Mouse (Mus musculus) left cerebral cortex, adult 9 months (tissue): ENCODE data around the gene Otulin.
A peak's percentile ranks its signal among the peaks of the same experiment; 100 is the strongest.

Source experiments
- DNase-seq, 2 experiments: peaks; one replicate each; pipeline ENCODE4 v3.0.0; 2022; ENCODE audit warnings: low spot score in 2 of 2

Otulin gene

GRCm38 (mm10) chr15:27581640-27582039, 48.9 kb downstream of the Otulin start:
- DNase-seq = no peak

GRCm38 (mm10) chr15:27580771-27581170, 49.7 kb downstream of the Otulin start:
- no peak for DNase-seq

- DNase-seq = no peak
Observed at GRCm38 (mm10) chr15:27579853-27580252, 50.6 kb downstream of the Otulin start.

- DNase-seq = no peak
Observed at GRCm38 (mm10) chr15:27578918-27579317, 51.6 kb downstream of the Otulin start.

- no peak for DNase-seq
Observed at GRCm38 (mm10) chr15:27577915-27578780, 52.3 kb downstream of the Otulin start.

- no peak for DNase-seq
Observed at GRCm38 (mm10) chr15:27576886-27577285, 53.6 kb downstream of the Otulin start.

GRCm38 (mm10) chr15:27575932-27576331, 54.6 kb downstream of the Otulin start:
- no peak for DNase-seq

GRCm38 (mm10) chr15:27574992-27575781, 55.3 kb downstream of the Otulin start:
- DNase-seq = no peak

GRCm38 (mm10) chr15:27571179-27571578, 59.3 kb downstream of the Otulin start:
- DNase-seq = no peak

- DNase-seq = no peak
Observed at GRCm38 (mm10) chr15:27570385-27570784, 60.1 kb downstream of the Otulin start.

- no peak for DNase-seq
Observed at GRCm38 (mm10) chr15:27569924-27570323, 60.6 kb downstream of the Otulin start.

- DNase-seq = no peak
Observed at GRCm38 (mm10) chr15:27568371-27568770, 62.1 kb downstream of the Otulin start.

- DNase-seq = no peak
Observed at GRCm38 (mm10) chr15:27567356-27567755, 63.1 kb downstream of the Otulin start.

GRCm38 (mm10) chr15:27565626-27566185, 64.8 kb downstream of the Otulin start:
- peak in 1 of 2 experiments; percentile 61 for DNase-seq

GRCm38 (mm10) chr15:27564106-27565100, 66.1 kb downstream of the Otulin start:
- peak in 1 of 2 experiments; percentile 79 for DNase-seq

- no peak for DNase-seq
Observed at GRCm38 (mm10) chr15:27560315-27560714, 70.2 kb downstream of the Otulin start.

- no peak for DNase-seq
Observed at GRCm38 (mm10) chr15:27558456-27559147, 71.9 kb downstream of the Otulin start.

- no peak for DNase-seq
Observed at GRCm38 (mm10) chr15:27553554-27553953, 76.9 kb downstream of the Otulin start.

- DNase-seq = no peak
Observed at GRCm38 (mm10) chr15:27552129-27552700, 78.3 kb downstream of the Otulin start.
